Mouse (Mus musculus): ENCODE data around the gene Tcap. TPM values are rescaled to one million over a fixed set of nuclear protein-coding genes. Genes with fewer than 3 reads are reported as not detected.

The Tcap gene
- polyA plus RNA-seq (2014; fragmentation: Illumina TruSeq; extraction: RNeasy Lipid Tissue Mini Kit (QIAGEN cat#74804); ENCODE audit: low read depth, low replicate concordance): not detected

GRCm38 (mm10) chr11:98383261-98384030 is at the start of gene Tcap:
Gene Tcap, plus strand, starts transcription at chr11:98383811.

GRCm38 (mm10) chr11:98348083-98348961 is 35.3 kb upstream of the Tcap start, which contains the start of gene Ppp1r1b:
Gene Ppp1r1b, plus strand, starts transcription at chr11:98348404.

GRCm38 (mm10) chr11:98358161-98359083 is 25.2 kb upstream of the Tcap start, which contains the start of gene Stard3:
Gene Stard3, plus strand, starts transcription at chr11:98358368.

GRCm38 (mm10) chr11:98385638-98386585 is 2.3 kb downstream of the Tcap start, which contains the start of gene Pnmt:
Gene Pnmt, plus strand, starts transcription at chr11:98386450.

GRCm38 (mm10) chr11:98400161-98400726 is 16.6 kb downstream of the Tcap start, which contains the start of gene Pgap3:
Gene Pgap3, minus strand, starts transcription at chr11:98400490.

GRCm38 (mm10) chr11:98412273-98412796 is 28.7 kb downstream of the Tcap start, which contains the start of gene Erbb2:
Gene Erbb2, plus strand, starts transcription at chr11:98412470.

Other genes with a start within 250 kb of the Tcap start
- 11.8 TPM for gene Fbxl20, start 233.4 kb upstream of the Tcap start, polyA plus RNA-seq (2014; fragmentation: Illumina TruSeq; extraction: RNeasy Lipid Tissue Mini Kit (QIAGEN cat#74804); ENCODE audit: low read depth, low replicate concordance)
- 18.6 TPM for gene Med1, start 190.5 kb upstream of the Tcap start, polyA plus RNA-seq (2014; fragmentation: Illumina TruSeq; extraction: RNeasy Lipid Tissue Mini Kit (QIAGEN cat#74804); ENCODE audit: low read depth, low replicate concordance)
- 11.5 TPM for gene Cdk12, start 180.8 kb upstream of the Tcap start, polyA plus RNA-seq (2014; fragmentation: Illumina TruSeq; extraction: RNeasy Lipid Tissue Mini Kit (QIAGEN cat#74804); ENCODE audit: low read depth, low replicate concordance)
- gene Neurod2, start 54.2 kb upstream of the Tcap start, polyA plus RNA-seq (2014; fragmentation: Illumina TruSeq; extraction: RNeasy Lipid Tissue Mini Kit (QIAGEN cat#74804); ENCODE audit: low read depth, low replicate concordance): not detected
- 1.4 TPM for gene Ppp1r1b, start 35.4 kb upstream of the Tcap start, polyA plus RNA-seq (2014; fragmentation: Illumina TruSeq; extraction: RNeasy Lipid Tissue Mini Kit (QIAGEN cat#74804); ENCODE audit: low read depth, low replicate concordance)
- 1.1 TPM for gene Stard3, start 25.4 kb upstream of the Tcap start, polyA plus RNA-seq (2014; fragmentation: Illumina TruSeq; extraction: RNeasy Lipid Tissue Mini Kit (QIAGEN cat#74804); ENCODE audit: low read depth, low replicate concordance)
- not detected for gene Pnmt, start 2.6 kb downstream of the Tcap start, polyA plus RNA-seq (2014; fragmentation: Illumina TruSeq; extraction: RNeasy Lipid Tissue Mini Kit (QIAGEN cat#74804); ENCODE audit: low read depth, low replicate concordance)
- gene Pgap3, start 16.7 kb downstream of the Tcap start, polyA plus RNA-seq (2014; fragmentation: Illumina TruSeq; extraction: RNeasy Lipid Tissue Mini Kit (QIAGEN cat#74804); ENCODE audit: low read depth, low replicate concordance): not detected
- not detected for gene Erbb2, start 28.7 kb downstream of the Tcap start, polyA plus RNA-seq (2014; fragmentation: Illumina TruSeq; extraction: RNeasy Lipid Tissue Mini Kit (QIAGEN cat#74804); ENCODE audit: low read depth, low replicate concordance)
- gene Mien1, start 55.2 kb downstream of the Tcap start, polyA plus RNA-seq (2014; fragmentation: Illumina TruSeq; extraction: RNeasy Lipid Tissue Mini Kit (QIAGEN cat#74804); ENCODE audit: low read depth, low replicate concordance): 63.1 TPM
- 10.1 TPM for gene Grb7, start 62.6 kb downstream of the Tcap start, polyA plus RNA-seq (2014; fragmentation: Illumina TruSeq; extraction: RNeasy Lipid Tissue Mini Kit (QIAGEN cat#74804); ENCODE audit: low read depth, low replicate concordance)
- 0.37 TPM for gene Ikzf3, start 162.2 kb downstream of the Tcap start, polyA plus RNA-seq (2014; fragmentation: Illumina TruSeq; extraction: RNeasy Lipid Tissue Mini Kit (QIAGEN cat#74804); ENCODE audit: low read depth, low replicate concordance)
- 0.32 TPM for gene Zpbp2, start 167.3 kb downstream of the Tcap start, polyA plus RNA-seq (2014; fragmentation: Illumina TruSeq; extraction: RNeasy Lipid Tissue Mini Kit (QIAGEN cat#74804); ENCODE audit: low read depth, low replicate concordance)
- gene Ormdl3, start 203.6 kb downstream of the Tcap start, polyA plus RNA-seq (2014; fragmentation: Illumina TruSeq; extraction: RNeasy Lipid Tissue Mini Kit (QIAGEN cat#74804); ENCODE audit: low read depth, low replicate concordance): 17.5 TPM
- gene Lrrc3c, start 214.5 kb downstream of the Tcap start, polyA plus RNA-seq (2014; fragmentation: Illumina TruSeq; extraction: RNeasy Lipid Tissue Mini Kit (QIAGEN cat#74804); ENCODE audit: low read depth, low replicate concordance): not detected
- not detected for gene Gm12355, start 241.8 kb downstream of the Tcap start, polyA plus RNA-seq (2014; fragmentation: Illumina TruSeq; extraction: RNeasy Lipid Tissue Mini Kit (QIAGEN cat#74804); ENCODE audit: low read depth, low replicate concordance)
- gene Gsdma3, start 242.5 kb downstream of the Tcap start, polyA plus RNA-seq (2014; fragmentation: Illumina TruSeq; extraction: RNeasy Lipid Tissue Mini Kit (QIAGEN cat#74804); ENCODE audit: low read depth, low replicate concordance): not detected